Mouse (Mus musculus) limb, embryonic 14.5 days (tissue): Measurements from ENCODE around the gene Gm45208. TPM values are rescaled to one million over a fixed set of nuclear protein-coding genes. Genes with fewer than 3 reads are reported as not detected.
"Not testable (repeated sequence)": the region's sequence is repeated elsewhere in the genome, so short reads cannot be mapped to it uniquely, and the experiment has no call there.

Experiments
- ATAC-seq: fragments of 200-750 bp; cut with Nextera tagmentation; 2 replicates; pipeline ENCODE4 v1.8.0; 2017; ENCODE audit warnings: low read depth, moderate number of reproducible peaks, moderate TSS enrichment; ENCODE audit not compliant: low FRiP score
- DNase-seq: peaks from one replicate; pipeline ENCODE4 v3.0.0-alpha.2; 2015; ENCODE audit warnings: low spot score
- H3K27ac ChIP-seq: fragments of 300-500 bp; sonication (generic); replicated peaks from 2 replicates; pipeline ENCODE4 v1.5.1; 2014; ENCODE audit warnings: low read depth, mild to moderate bottlenecking, low read length, moderate library complexity, mixed read lengths
- H3K27me3 ChIP-seq: fragments of 300-500 bp; sonication (generic); 2 replicates; pipeline ENCODE4 v1.6.1; 2014; ENCODE audit warnings: low read length, mixed read lengths; ENCODE audit not compliant: control insufficient read depth, insufficient read depth
- H3K36me3 ChIP-seq: fragments of 300-500 bp; sonication (generic); 2 replicates; pipeline ENCODE4 v1.6.1; 2014; ENCODE audit warnings: mild to moderate bottlenecking, low read length, moderate library complexity, mixed read lengths; ENCODE audit not compliant: control insufficient read depth, insufficient read depth
- H3K4me1 ChIP-seq: fragments of 300-500 bp; sonication (generic); 2 replicates; pipeline ENCODE4 v1.6.1; 2014; ENCODE audit warnings: antibody characterized with exemption, low read length, mixed read lengths; ENCODE audit not compliant: control insufficient read depth, insufficient read depth
- H3K4me2 ChIP-seq: fragments of 300-500 bp; sonication (generic); replicated peaks from 2 replicates; pipeline ENCODE4 v1.6.1; 2014; ENCODE audit warnings: low read depth, mild to moderate bottlenecking, low read length, moderate library complexity; ENCODE audit not compliant: severe bottlenecking
- H3K4me3 ChIP-seq: fragments of 300-500 bp; sonication (generic); replicated peaks from 2 replicates; pipeline ENCODE4 v1.5.1; 2014; ENCODE audit warnings: low read length
- H3K9ac ChIP-seq: fragments of 300-500 bp; sonication (generic); 2 replicates; pipeline ENCODE4 v1.6.1; 2014; ENCODE audit warnings: mild to moderate bottlenecking, low read depth, low read length, moderate library complexity; ENCODE audit not compliant: severe bottlenecking
- H3K9me3 ChIP-seq: fragments of 300-500 bp; sonication (generic); 2 replicates; pipeline ENCODE4 v1.6.1; 2016; ENCODE audit warnings: low read length; ENCODE audit not compliant: control insufficient read depth
- POLR2A ChIP-seq: fragments of 200-500 bp; IDR thresholded peaks from 2 replicates; pipeline ENCODE4 v1.8.0; 2012; ENCODE audit warnings: inconsistent platforms, mild to moderate bottlenecking, moderate library complexity, borderline replicate concordance; ENCODE audit not compliant: insufficient read depth, insufficient read length; ENCODE audit errors: extremely low read depth
- WGBS: fragments of 180-500 bp; shearing (Covaris S2); extraction: QIAGEN DNeasy Blood & Tissue Kit; methylation state at CpG from one replicate; pipeline ENCODE4 v1.1.7; 2014; 5-methylcytosine and 5-hydroxymethylcytosine counted together
- polyA plus RNA-seq, 2 experiments: library from polyadenylated mRNA; depleted of rRNA in 1 of 2; stranded (reverse) in 1 of 2; unstranded in 1 of 2; fragments of >200 nt; fragmentation: Nextera tagmentation in 1 of 2; extraction: Ambion mirVana in 1 of 2; gene quantifications; 2 replicates each; pipeline versions ENCODE4 v1.2.1 to v1.2.3; 2012 to 2014

The Gm45208 gene
- polyA plus RNA-seq, 2 experiments, result 0.48 to 0.50 TPM

DNA sequence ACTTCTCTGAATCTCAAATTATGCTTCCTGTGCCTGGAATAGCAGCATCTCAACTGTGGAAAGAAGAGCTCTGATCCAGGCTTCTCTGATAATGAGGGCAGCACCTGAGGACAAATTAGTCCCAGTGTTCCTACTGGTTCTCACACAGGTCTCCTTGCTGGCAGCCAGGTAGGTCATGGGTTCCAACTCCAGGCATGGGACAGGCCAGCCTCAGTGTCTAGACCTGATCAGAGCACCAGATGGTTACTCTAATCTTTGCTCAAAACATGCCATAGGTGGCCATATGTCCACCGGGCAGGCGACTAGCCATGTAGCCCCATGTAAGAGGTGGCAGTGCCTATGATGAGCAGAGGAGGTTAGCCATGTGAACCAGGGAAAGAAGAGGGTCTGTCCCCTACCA lies 33.7 kb upstream of the Gm45208 start:
- no peak for TF ChIP-seq POLR2A
- H3K4me1 ChIP-seq, result no peaks in the 10 kb centered on the region
- WGBS, result 100% methylated on average over 2 of the region's 2 CpGs
- H3K4me3 ChIP-seq, result no peak overlapping the region
- H3K27ac ChIP-seq, result no peak overlapping the region
- H3K4me2 ChIP-seq, result no peak overlapping the region
- DNase-seq (no peak), ATAC-seq (no peak)
- H3K27me3 ChIP-seq, result no peaks in the 10 kb centered on the region
- no peak overlapping the region for H3K9ac ChIP-seq
- H3K36me3 ChIP-seq, result no peaks in the 10 kb centered on the region
- no peaks in the 10 kb centered on the region for H3K9me3 ChIP-seq

DNA sequence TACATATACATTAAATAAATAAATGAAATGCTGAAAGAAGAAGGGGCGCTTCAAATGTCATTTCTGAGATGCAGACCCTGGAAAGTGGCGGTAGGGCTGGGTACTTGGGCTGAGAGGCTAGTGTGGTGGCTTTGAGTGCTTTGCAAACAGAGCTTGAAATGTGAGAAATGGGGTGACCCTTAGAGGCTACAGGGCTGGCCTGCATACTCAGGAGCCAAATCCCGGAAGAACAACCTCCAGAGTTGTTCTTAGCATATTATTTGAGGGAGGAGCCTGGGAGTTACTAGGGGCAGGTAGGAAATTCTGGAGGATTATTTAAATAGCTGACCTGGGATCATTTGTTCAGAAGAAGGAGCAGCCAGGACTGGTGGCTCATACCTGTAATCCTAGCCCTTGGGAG lies 31.6 kb upstream of the Gm45208 start:
- ATAC-seq (no peak), DNase-seq (no peak)
- TF ChIP-seq POLR2A, result no peak
- H3K4me1 ChIP-seq, result no peaks in the 10 kb centered on the region
- H3K9ac ChIP-seq, result no peak overlapping the region
- no peaks in the 10 kb centered on the region for H3K9me3 ChIP-seq
- H3K27me3 ChIP-seq, result no peaks in the 10 kb centered on the region
- H3K36me3 ChIP-seq, result no peaks in the 10 kb centered on the region
- H3K27ac ChIP-seq, result no peak overlapping the region
- WGBS, result 71% methylated on average over 3 of the region's 3 CpGs
- no peak overlapping the region for H3K4me2 ChIP-seq
- H3K4me3 ChIP-seq, result no peak overlapping the region

DNA sequence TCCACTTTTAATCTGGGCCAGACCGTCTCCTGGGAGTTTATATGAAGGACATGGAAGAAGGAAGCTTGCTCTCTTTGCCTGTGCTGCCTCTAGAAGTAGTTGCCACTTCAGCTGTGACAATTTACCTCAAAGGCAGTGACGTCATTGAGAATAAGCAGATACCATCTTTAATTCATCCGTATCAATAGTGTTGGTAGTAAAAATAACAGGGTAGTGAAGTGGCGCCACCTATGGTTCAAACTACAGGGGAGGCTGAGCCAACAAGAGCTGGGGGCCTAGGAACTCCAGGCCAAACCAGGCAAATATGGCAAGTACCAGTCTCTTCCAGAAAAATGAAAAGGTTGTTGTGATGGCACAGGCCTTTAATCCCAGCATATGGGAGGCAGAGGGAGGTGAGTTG lies 29.2 kb upstream of the Gm45208 start:
- no peaks in the 10 kb centered on the region for H3K9me3 ChIP-seq
- ATAC-seq, result no peak
- no peak overlapping the region for H3K4me2 ChIP-seq
- H3K27me3 ChIP-seq, result no peaks in the 10 kb centered on the region
- no peak overlapping the region for H3K4me3 ChIP-seq
- H3K36me3 ChIP-seq, result no peaks in the 10 kb centered on the region
- WGBS, result 42% methylated on average over 4 of the region's 4 CpGs
- DNase-seq, result no peak
- TF ChIP-seq POLR2A, result no peak
- H3K4me1 ChIP-seq, result no peaks in the 10 kb centered on the region
- no peak overlapping the region for H3K27ac ChIP-seq
- H3K9ac ChIP-seq, result no peak overlapping the region

DNA sequence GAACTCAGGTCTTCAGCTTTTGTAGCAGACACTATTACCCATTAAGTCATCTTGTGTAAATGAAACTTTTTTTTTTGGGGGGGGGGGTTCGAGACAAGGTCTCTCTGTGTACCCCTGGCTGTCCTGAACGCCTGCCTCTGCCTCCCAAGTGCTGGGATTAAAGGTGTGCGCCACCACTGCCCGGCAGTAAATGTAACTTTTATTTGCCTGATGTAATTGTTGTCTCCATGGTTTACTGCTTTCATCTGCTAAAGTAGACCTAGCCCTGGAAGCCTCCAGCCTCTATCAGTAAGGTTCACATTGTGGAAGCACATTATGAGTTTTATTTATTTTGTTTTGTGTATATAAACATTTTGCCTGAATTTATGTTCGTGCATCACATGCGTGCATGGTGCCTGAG lies 25.5 kb upstream of the Gm45208 start:
- no peak for TF ChIP-seq POLR2A
- Histone ChIP-seq H3K27me3 (no peaks in the 10 kb centered on the region), H3K36me3 (no peaks in the 10 kb centered on the region), H3K9me3 (no peaks in the 10 kb centered on the region), H3K4me3 (peak overlapping the region; percentile 55), H3K27ac (no peak overlapping the region), H3K4me1 (no peaks in the 10 kb centered on the region), H3K4me2 (peak overlapping the region; percentile 31), H3K9ac (no peak overlapping the region)
- 49% methylated on average over 6 of the region's 6 CpGs for WGBS
- ATAC-seq, result 0 out of 2 replicates have a peak, but pooled peaks have one; percentile 5
- no peak for DNase-seq

DNA sequence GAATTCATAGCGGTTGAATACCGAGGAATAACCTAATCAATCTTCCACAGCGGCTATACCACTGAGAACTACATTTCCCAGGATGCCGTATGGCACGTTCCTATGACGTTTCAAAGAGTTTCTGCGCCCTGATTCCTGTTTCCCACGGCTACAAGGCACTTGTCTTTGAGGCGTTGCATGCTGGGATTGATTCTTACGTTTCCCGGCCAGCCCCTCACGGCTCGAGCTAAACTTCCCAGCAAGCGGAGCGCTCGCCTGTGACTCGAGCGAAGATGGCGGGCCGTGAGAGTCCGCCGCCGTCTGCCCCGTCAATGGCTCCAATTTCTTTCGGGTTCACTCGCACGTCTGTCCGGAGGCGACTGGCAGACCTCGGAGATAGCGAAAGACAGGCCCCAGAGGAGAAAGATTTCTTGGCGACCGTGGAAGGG lies 25.1 kb upstream of the Gm45208 start, which contains the start of gene Gpkow:
Gene Gpkow, plus strand, starts transcription at position 178 of the 428 bp plus-strand sequence.
- Histone ChIP-seq H3K36me3 (no peaks in the 10 kb centered on the region), H3K27me3 (no peaks in the 10 kb centered on the region), H3K9ac (peak within 1 kb of the TSS; percentile 61), H3K27ac (0 out of 2 replicates have a peak within 1 kb of the TSS, but pooled peaks have one; percentile 33), H3K9me3 (no peaks in the 10 kb centered on the region), H3K4me3 (peak within 1 kb of the TSS; percentile 55), H3K4me1 (no peaks in the 10 kb centered on the region), H3K4me2 (peak within 1 kb of the TSS; percentile 53)
- ATAC-seq (peak; percentile 98), DNase-seq (peak; percentile 92)
- 20% methylated on average over 33 of the region's 33 CpGs for WGBS
- no peak for TF ChIP-seq POLR2A

DNA sequence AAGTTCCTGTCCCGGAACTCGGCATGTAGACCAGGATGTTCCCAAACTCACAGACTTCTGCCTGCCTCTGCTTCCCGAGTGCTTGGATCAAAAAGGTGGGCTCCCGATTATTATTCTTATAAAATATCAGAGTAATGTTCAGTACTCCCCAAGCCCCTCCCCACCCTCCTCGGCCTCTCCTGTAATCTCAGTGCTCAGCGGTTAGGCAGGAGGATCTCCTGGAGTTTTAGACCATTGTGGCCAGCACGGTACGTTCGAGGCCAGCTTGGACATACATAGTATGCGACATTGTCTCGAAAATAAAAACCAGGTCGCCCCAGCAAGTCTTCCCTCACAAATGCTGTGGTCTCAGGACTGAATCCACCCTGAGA lies 8.3 kb upstream of the Gm45208 start:
- not testable (repeated sequence) for H3K9ac ChIP-seq

DNA sequence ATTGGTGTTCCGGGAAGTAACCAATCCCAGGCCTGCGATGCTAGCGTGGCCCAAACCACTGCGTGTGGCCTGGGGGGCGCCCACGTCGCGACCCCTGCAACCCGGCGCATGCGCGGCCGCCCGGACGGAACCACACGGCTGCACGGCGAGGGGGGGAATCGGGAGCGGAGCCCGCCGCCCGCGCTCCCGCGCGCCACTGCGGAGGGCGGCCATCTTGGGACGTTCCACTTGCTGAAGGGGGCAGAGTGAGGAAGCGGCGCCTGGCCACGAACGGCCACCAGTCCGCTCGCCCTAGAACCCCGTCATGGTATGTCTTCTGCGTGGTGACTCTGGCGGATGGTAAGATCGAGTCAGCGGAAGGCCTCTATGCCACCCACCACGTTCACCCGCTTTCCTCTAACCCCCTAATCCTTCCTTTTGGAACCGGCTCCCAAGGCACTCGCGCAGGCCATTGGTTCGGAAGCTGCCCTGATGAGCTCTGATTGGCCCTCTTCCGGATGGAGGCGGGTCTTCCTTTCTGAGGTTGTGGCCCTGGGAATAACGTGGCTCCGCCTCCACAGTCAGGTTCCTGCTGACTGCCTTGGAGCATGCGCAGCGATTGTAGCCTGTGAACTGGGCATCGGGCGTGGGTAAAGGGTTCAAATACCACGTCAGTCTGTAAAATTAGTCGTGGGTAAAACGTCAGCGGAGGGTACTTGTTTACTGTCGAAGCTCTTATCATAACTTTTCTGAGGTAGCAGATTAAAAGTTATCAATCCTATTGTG lies 7.7 kb upstream of the Gm45208 start, which contains the start of gene Wdr45:
Gene Wdr45, plus strand, starts transcription at position 199 of the 765 bp plus-strand sequence.
- not testable (repeated sequence) for H3K36me3 ChIP-seq, H3K27ac ChIP-seq, H3K9me3 ChIP-seq, H3K27me3 ChIP-seq, H3K4me1 ChIP-seq, H3K9ac ChIP-seq
- Histone ChIP-seq H3K4me2 (peak within 1 kb of the TSS; percentile 44), H3K4me3 (peak within 1 kb of the TSS; percentile 35)
- DNase-seq, result peak; percentile 93
- WGBS, result 23% methylated on average over 17 of the region's 60 CpGs
- peak; percentile 97 for ATAC-seq

More for the DNA sequence above, 8.3 kb upstream of the Gm45208 start:
- peak overlapping the region; percentile 35 for H3K4me3 ChIP-seq
- H3K9me3 ChIP-seq, H3K4me1 ChIP-seq, H3K27ac ChIP-seq, H3K27me3 ChIP-seq, DNase-seq, H3K36me3 ChIP-seq: not testable (repeated sequence)
- WGBS, result 27% methylated on average over 5 of the region's 12 CpGs
- 0 out of 2 replicates have a peak, but pooled peaks have one; percentile 9 for ATAC-seq
- peak overlapping the region; percentile 44 for H3K4me2 ChIP-seq

DNA sequence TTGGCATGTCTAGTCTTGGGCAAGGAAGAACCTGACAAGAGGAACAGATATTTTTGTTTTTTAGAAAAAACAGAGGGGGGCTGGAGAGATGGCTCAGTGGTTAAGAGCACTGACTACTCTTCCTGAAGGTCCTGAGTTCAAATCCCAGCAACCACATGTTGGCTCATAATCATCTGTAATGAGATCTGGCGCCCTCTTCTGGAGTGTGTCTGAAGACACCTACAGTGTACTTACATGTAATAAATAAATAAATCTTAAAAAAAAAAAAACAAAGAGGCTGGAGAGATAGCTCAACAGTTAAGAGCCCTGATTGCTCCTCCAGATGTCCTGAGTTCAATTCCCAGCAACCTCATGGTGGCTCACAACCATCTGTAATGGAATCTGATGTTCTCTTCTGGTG lies 6.0 kb upstream of the Gm45208 start:
- not testable (repeated sequence) for H3K9me3 ChIP-seq, H3K4me1 ChIP-seq, H3K36me3 ChIP-seq, ATAC-seq, H3K4me2 ChIP-seq, H3K27me3 ChIP-seq, H3K9ac ChIP-seq, H3K27ac ChIP-seq, DNase-seq, H3K4me3 ChIP-seq
- WGBS, result 24% methylated on average over 1 of the region's 1 CpGs
